Mouse (Mus musculus) retina, postnatal 7 days (tissue): Measurements from ENCODE around the gene Etfb.

Experiments used
- DNase-seq: peaks from one replicate; pipeline ENCODE4 v3.0.0-alpha.2; 2012; ENCODE audit warnings: low read depth, low spot score

Gene Etfb

DNA sequence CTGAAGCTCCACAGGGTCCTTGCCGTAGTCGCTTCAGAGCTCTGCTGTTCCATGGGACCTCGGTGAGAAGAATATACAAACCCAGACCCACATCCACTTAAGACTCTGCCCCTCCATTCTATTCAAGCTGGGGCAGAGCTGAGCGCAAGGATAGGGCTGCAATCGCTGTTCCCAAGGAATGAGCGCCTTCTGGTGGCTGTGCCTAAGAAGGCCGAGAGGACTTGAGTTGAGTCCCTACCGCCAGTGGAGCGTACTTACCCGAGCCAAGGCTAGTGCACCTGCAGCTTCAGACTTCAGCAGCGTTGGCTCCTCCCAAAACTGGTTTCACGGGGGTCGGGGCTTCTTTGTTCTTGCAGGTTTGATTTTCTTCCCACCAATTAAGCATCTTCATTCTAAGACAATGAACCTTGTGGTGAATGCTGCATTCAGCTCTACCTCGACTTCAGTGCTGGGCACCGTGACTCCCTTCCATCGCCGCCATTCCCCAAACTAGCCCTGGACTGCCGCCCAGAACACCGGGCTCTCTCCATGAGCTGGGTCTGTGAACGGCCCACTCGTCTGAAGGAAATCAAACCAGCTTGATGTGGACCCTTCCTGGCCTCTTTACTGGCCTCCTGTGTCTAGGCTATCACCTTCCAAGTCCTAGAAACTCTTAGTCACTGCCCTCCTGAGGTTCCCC is 51.6 kb downstream of the Etfb start:
- DNase-seq, result no peak
